Mouse (Mus musculus) cortical plate, adult 2 months (tissue): ENCODE data around the gene Tcam1. TPM values are rescaled to one million over a fixed set of nuclear protein-coding genes. Genes with fewer than 3 reads are reported as not detected.

Experiments used
- H3K27ac ChIP-seq: fragments of 200-500 bp; 2 replicates; pipeline ENCODE4 v1.5.1; 2012; ENCODE audit warnings: low read length, control low read depth, inconsistent platforms; ENCODE audit not compliant: insufficient read depth
- H3K4me1 ChIP-seq: fragments of 200-500 bp; 2 replicates; pipeline ENCODE4 v1.6.1; 2011; ENCODE audit warnings: low read length; ENCODE audit not compliant: control insufficient read depth, insufficient read depth
- H3K4me3 ChIP-seq: fragments of 200-500 bp; 2 replicates; pipeline ENCODE4 v1.5.1; 2011; ENCODE audit warnings: mild to moderate bottlenecking, low read length, control low read depth; ENCODE audit not compliant: insufficient read depth
- CTCF ChIP-seq: fragments of 200-500 bp; IDR thresholded peaks from 2 replicates; pipeline ENCODE4 v1.5.1; 2011; ENCODE audit warnings: mild to moderate bottlenecking, control low read depth, low read length; ENCODE audit not compliant: insufficient read depth; ENCODE audit errors: extremely low read depth
- POLR2A ChIP-seq: fragments of 200-500 bp; IDR thresholded peaks from 2 replicates; pipeline ENCODE4 v1.6.1; 2011; ENCODE audit warnings: mild to moderate bottlenecking, low read length, control low read depth; ENCODE audit not compliant: insufficient read depth; ENCODE audit errors: extremely low read depth
- polyA plus RNA-seq: library from polyadenylated mRNA; depleted of rRNA; stranded (reverse); fragments of >200 nt; gene quantifications from 2 replicates; pipeline ENCODE4 v1.2.3, GENCODE M21; 2012

The Tcam1 gene
- polyA plus RNA-seq, 1 experiment = 0.13 TPM

- Histone ChIP-seq H3K4me1 (no peaks in the 10 kb centered on the region), H3K4me3 (no peak within 1 kb of the TSS), H3K27ac (no peak within 1 kb of the TSS)
- no peak for TF ChIP-seq POLR2A
- no peak for TF ChIP-seq CTCF
These were observed 37.9 kb downstream of the Tcam1 start, which contains the start of gene Cd79b for GRCm38 (mm10) chr11:106314333-106314812. Gene Cd79b, minus strand, starts transcription at chr11:106314762.

- H3K4me1 ChIP-seq = no peaks in the 10 kb centered on the region
- no peak overlapping the region for H3K27ac ChIP-seq
- H3K4me3 ChIP-seq = no peak overlapping the region
- TF ChIP-seq CTCF (no peak), POLR2A (no peak)
These were observed 39.9 kb downstream of the Tcam1 start for GRCm38 (mm10) chr11:106316416-106316815.

- Histone ChIP-seq H3K4me3 (no peak overlapping the region), H3K27ac (no peak overlapping the region), H3K4me1 (no peaks in the 10 kb centered on the region)
- TF ChIP-seq POLR2A = no peak
- no peak for TF ChIP-seq CTCF
These were observed 41.3 kb downstream of the Tcam1 start for GRCm38 (mm10) chr11:106317801-106318200.

GRCm38 (mm10) chr11:106318406-106319366 lies 42.2 kb downstream of the Tcam1 start:
- H3K27ac ChIP-seq = no peak overlapping the region
- H3K4me1 ChIP-seq = no peaks in the 10 kb centered on the region
- TF ChIP-seq POLR2A (no peak), CTCF (no peak)
- no peak overlapping the region for H3K4me3 ChIP-seq

GRCm38 (mm10) chr11:106324858-106325257 lies 48.4 kb downstream of the Tcam1 start:
- TF ChIP-seq POLR2A = no peak
- no peak for TF ChIP-seq CTCF
- H3K27ac ChIP-seq = no peak overlapping the region
- no peak overlapping the region for H3K4me3 ChIP-seq
- no peaks in the 10 kb centered on the region for H3K4me1 ChIP-seq

- Histone ChIP-seq H3K27ac (no peak overlapping the region), H3K4me1 (no peaks in the 10 kb centered on the region), H3K4me3 (no peak overlapping the region)
- peak; percentile 84 for TF ChIP-seq CTCF
- no peak for TF ChIP-seq POLR2A
These were observed 49.2 kb downstream of the Tcam1 start for GRCm38 (mm10) chr11:106325566-106326206.

GRCm38 (mm10) chr11:106326475-106326874 lies 50.0 kb downstream of the Tcam1 start:
- H3K4me1 ChIP-seq = no peaks in the 10 kb centered on the region
- H3K4me3 ChIP-seq = no peak overlapping the region
- no peak for TF ChIP-seq CTCF
- TF ChIP-seq POLR2A = no peak
- H3K27ac ChIP-seq = no peak overlapping the region

GRCm38 (mm10) chr11:106328521-106328920 lies 52.0 kb downstream of the Tcam1 start:
- no peak overlapping the region for H3K27ac ChIP-seq
- H3K4me3 ChIP-seq = no peak overlapping the region
- no peaks in the 10 kb centered on the region for H3K4me1 ChIP-seq
- TF ChIP-seq CTCF (no peak), POLR2A (no peak)

GRCm38 (mm10) chr11:106329128-106329527 lies 52.7 kb downstream of the Tcam1 start:
- Histone ChIP-seq H3K27ac (no peak overlapping the region), H3K4me3 (no peak overlapping the region), H3K4me1 (no peaks in the 10 kb centered on the region)
- TF ChIP-seq CTCF (no peak), POLR2A (no peak)

GRCm38 (mm10) chr11:106329682-106330081 lies 53.2 kb downstream of the Tcam1 start:
- Histone ChIP-seq H3K27ac (no peak overlapping the region), H3K4me3 (no peak overlapping the region), H3K4me1 (no peaks in the 10 kb centered on the region)
- TF ChIP-seq CTCF = peak; percentile 63
- no peak for TF ChIP-seq POLR2A
